Mouse (Mus musculus) layer of hippocampus, adult 2 months (tissue): Measurements from ENCODE around the gene Arhgap24. TPM values are rescaled to one million over a fixed set of nuclear protein-coding genes. Genes with fewer than 3 reads are reported as not detected.
A peak's percentile ranks its signal among the peaks of the same experiment; 100 is the strongest.

ENCODE experiments used
- DNase-seq, 2 experiments: peaks; one replicate each; pipeline ENCODE4 v3.0.0; 2022; ENCODE audit warnings: low spot score in 2 of 2
- H3K27ac ChIP-seq: fragments of 200-600 bp; 2 replicates; pipeline ENCODE4 v1.8.1; 2022
- H3K4me3 ChIP-seq: fragments of 200-600 bp; 2 replicates; pipeline ENCODE4 v1.8.1; 2022; ENCODE audit warnings: mild to moderate bottlenecking
- CTCF ChIP-seq: fragments of 200-600 bp; conservative IDR thresholded peaks from 2 replicates; pipeline ENCODE4 v1.8.1; 2022; ENCODE audit warnings: antibody characterized with exemption, mild to moderate bottlenecking, moderate library complexity
- total RNA-seq, 2 experiments: library from RNA; stranded (reverse); gene quantifications; 2 replicates each; pipeline ENCODE4 v1.2.3; 2021

Gene Arhgap24
- total RNA-seq, 2 experiments from 2014 or later, result 4.8 to 5.3 TPM

DNA sequence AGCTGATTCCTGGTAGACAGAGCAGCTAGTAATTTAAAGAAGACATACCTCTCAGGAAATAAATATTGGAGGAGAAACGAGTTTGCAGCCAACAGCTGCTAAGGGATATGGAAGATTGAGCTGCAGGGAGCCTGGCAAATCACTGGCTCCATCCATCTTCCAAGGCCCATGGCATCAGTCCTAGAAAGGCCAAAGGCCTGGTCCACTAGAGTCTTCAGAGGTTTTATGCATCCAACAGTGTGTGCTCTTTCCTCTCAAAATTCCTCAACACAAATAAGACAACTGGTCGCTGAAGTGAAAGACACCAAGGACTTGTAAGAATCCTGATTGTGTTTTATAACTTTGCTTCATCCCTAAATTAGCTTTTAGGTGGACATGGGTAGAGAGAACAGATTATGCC is 194.1 kb downstream of the Arhgap24 start:
- Histone ChIP-seq H3K4me3 (no peak overlapping the region), H3K27ac (no peak overlapping the region)
- no peak for DNase-seq
- no peak for TF ChIP-seq CTCF

- DNase-seq, result no peak
- no peak overlapping the region for H3K4me3 ChIP-seq
- TF ChIP-seq CTCF, result no peak
- H3K27ac ChIP-seq, result no peak overlapping the region
Measured at GRCm38 (mm10) chr5:102677176-102677575, 196.0 kb downstream of the Arhgap24 start.

GRCm38 (mm10) chr5:102687673-102688072 is 206.5 kb downstream of the Arhgap24 start:
- no peak for TF ChIP-seq CTCF
- Histone ChIP-seq H3K27ac (no peak overlapping the region), H3K4me3 (no peak overlapping the region)
- DNase-seq, result no peak

DNA sequence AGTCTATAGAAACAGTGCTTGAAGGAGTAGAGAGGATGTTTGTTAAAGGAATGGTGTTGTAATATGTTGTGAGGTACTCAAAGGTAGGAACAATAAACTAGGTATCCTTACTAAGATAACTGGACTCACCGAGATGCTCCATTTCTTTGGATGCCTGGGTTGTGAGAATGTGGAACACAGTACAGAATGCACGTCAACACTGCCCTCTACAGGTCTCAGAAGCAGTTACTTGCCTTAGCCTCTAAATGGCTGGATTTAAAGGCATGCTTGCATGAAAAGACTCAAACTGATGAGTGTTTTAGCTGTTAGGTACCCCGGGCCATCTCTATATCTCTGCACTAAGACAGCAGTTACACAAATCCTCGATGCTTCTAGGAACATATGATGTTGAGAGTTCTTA is 211.3 kb downstream of the Arhgap24 start:
- TF ChIP-seq CTCF, result peak; percentile 95

GRCm38 (mm10) chr5:102693192-102693591 is 212.0 kb downstream of the Arhgap24 start:
- Histone ChIP-seq H3K4me3 (no peak overlapping the region), H3K27ac (no peak overlapping the region)
- DNase-seq, result no peak
- TF ChIP-seq CTCF, result no peak

More for the DNA sequence above, 211.3 kb downstream of the Arhgap24 start:
- no peak overlapping the region for H3K4me3 ChIP-seq
- DNase-seq, result peak; percentile 69 to 72
- H3K27ac ChIP-seq, result no peak overlapping the region

GRCm38 (mm10) chr5:102693871-102694270 is 212.7 kb downstream of the Arhgap24 start:
- no peak for TF ChIP-seq CTCF
- H3K4me3 ChIP-seq, result no peak overlapping the region
- DNase-seq, result no peak
- no peak overlapping the region for H3K27ac ChIP-seq

DNA sequence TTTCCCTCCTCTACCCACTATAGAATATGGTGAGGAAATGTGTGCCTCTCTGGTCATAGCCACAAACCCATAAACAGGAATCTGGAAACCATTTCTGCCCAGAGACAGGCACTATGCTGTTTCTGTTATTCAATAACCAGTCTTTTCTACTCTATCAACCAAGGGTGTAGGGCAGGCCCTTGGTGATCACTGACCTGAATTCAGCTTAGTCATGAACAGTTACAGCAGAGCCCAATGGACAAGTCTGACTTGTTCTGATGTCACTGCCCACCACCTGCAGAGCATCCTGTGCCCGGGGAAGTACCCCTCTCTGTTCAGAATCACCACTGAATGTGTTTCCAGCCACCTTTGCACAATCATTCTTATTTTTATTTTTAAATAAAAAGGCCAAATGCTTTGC is 216.6 kb downstream of the Arhgap24 start:
- DNase-seq, result no peak
- Histone ChIP-seq H3K27ac (no peak overlapping the region), H3K4me3 (no peak overlapping the region)
- TF ChIP-seq CTCF, result no peak

- H3K4me3 ChIP-seq, result no peak overlapping the region
- DNase-seq, result peak in 1 of 2 experiments; percentile 25
- no peak overlapping the region for H3K27ac ChIP-seq
- no peak for TF ChIP-seq CTCF
Measured at GRCm38 (mm10) chr5:102698396-102698795, 217.2 kb downstream of the Arhgap24 start.

- no peak for TF ChIP-seq CTCF
- DNase-seq, result no peak
- no peak overlapping the region for H3K27ac ChIP-seq
- no peak overlapping the region for H3K4me3 ChIP-seq
Measured at GRCm38 (mm10) chr5:102698891-102699290, 217.7 kb downstream of the Arhgap24 start.

- H3K27ac ChIP-seq, result no peak overlapping the region
- no peak overlapping the region for H3K4me3 ChIP-seq
- DNase-seq, result no peak
- TF ChIP-seq CTCF, result no peak
Measured at GRCm38 (mm10) chr5:102702581-102702980, 221.4 kb downstream of the Arhgap24 start.

GRCm38 (mm10) chr5:102703325-102704099 is 222.3 kb downstream of the Arhgap24 start:
- peak; percentile 63 to 77 for DNase-seq
- TF ChIP-seq CTCF, result peak; percentile 91
- H3K27ac ChIP-seq, result no peak overlapping the region
- no peak overlapping the region for H3K4me3 ChIP-seq

- TF ChIP-seq CTCF, result no peak
- Histone ChIP-seq H3K4me3 (no peak overlapping the region), H3K27ac (no peak overlapping the region)
- DNase-seq, result no peak
Measured at GRCm38 (mm10) chr5:102705170-102705569, 224.0 kb downstream of the Arhgap24 start.

DNA sequence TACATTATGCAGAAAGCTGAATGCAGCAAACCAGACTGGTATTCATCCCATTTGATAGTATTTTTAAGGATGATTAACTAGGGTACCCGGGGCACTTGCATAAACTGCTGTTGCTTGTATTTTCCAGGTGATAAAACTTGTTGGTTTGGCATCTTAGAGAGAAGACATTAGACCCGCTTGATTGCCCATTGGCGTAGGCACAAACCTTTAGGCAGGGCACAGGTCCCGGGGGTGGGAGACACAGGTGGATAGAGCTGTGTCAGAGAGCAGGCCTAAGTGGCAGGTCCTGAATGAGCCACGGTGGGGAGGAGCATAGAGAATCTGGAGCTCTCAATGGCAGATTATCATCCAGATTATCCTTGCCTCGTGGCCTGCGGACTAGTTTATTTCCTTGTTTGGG is 229.1 kb downstream of the Arhgap24 start:
- H3K4me3 ChIP-seq, result no peak overlapping the region
- H3K27ac ChIP-seq, result no peak overlapping the region
- DNase-seq, result no peak
- no peak for TF ChIP-seq CTCF

- TF ChIP-seq CTCF, result no peak
- H3K4me3 ChIP-seq, result no peak overlapping the region
- DNase-seq, result no peak
Measured at GRCm38 (mm10) chr5:102719368-102719972, 238.3 kb downstream of the Arhgap24 start.

More at GRCm38 (mm10) chr5:102719368-102719972, 238.3 kb downstream of the Arhgap24 start:
- H3K27ac ChIP-seq, result no peak overlapping the region
